Mouse (Mus musculus): ENCODE data around the gene Timm23.
A peak's percentile ranks its signal among the peaks of the same experiment; 100 is the strongest.
"Not testable (repeated sequence)": the region's sequence is repeated elsewhere in the genome, so short reads cannot be mapped to it uniquely, and the experiment has no call there.

The Timm23 gene

GRCm38 (mm10) chr14:32164173-32165051, 37.3 kb downstream of the Timm23 start:
- no peak for DNase-seq

GRCm38 (mm10) chr14:32163203-32163888, 38.4 kb downstream of the Timm23 start:
- DNase-seq, result no peak

GRCm38 (mm10) chr14:32162231-32162630, 39.5 kb downstream of the Timm23 start:
- no peak for DNase-seq

GRCm38 (mm10) chr14:32161090-32161885, 40.4 kb downstream of the Timm23 start:
- no peak for DNase-seq

GRCm38 (mm10) chr14:32160563-32160962, 41.1 kb downstream of the Timm23 start:
- no peak for DNase-seq

GRCm38 (mm10) chr14:32159690-32160246, 41.9 kb downstream of the Timm23 start, which contains the start of gene Ncoa4:
Ncoa4 (plus strand) TSS chr14:32159865.
- DNase-seq, result peak; percentile 98

- DNase-seq, result peak; percentile 3
These were observed 42.5 kb downstream of the Timm23 start for GRCm38 (mm10) chr14:32159150-32159670.

- no peak for DNase-seq
These were observed 46.9 kb downstream of the Timm23 start for GRCm38 (mm10) chr14:32154758-32155157.

GRCm38 (mm10) chr14:32153156-32153555, 48.5 kb downstream of the Timm23 start:
- no peak for DNase-seq

- no peak for DNase-seq
These were observed 49.3 kb downstream of the Timm23 start for GRCm38 (mm10) chr14:32152243-32152965.

- DNase-seq, result no peak
These were observed 50.8 kb downstream of the Timm23 start for GRCm38 (mm10) chr14:32150872-32151271.

GRCm38 (mm10) chr14:32146578-32146977, 55.1 kb downstream of the Timm23 start:
- DNase-seq, result no peak

- no peak for DNase-seq
These were observed 55.7 kb downstream of the Timm23 start for GRCm38 (mm10) chr14:32145809-32146511.

GRCm38 (mm10) chr14:32145401-32145800, 56.3 kb downstream of the Timm23 start:
- DNase-seq, result no peak

GRCm38 (mm10) chr14:32144734-32145133, 57.0 kb downstream of the Timm23 start:
- DNase-seq, result no peak

- DNase-seq, result no peak
These were observed 60.0 kb downstream of the Timm23 start, which contains the start of gene Msmb for GRCm38 (mm10) chr14:32141723-32142122. Msmb (plus strand) TSS chr14:32142023.

- no peak for DNase-seq
These were observed 61.2 kb downstream of the Timm23 start for GRCm38 (mm10) chr14:32140359-32140965.

- not testable (repeated sequence) for DNase-seq
These were observed 65.2 kb downstream of the Timm23 start for GRCm38 (mm10) chr14:32136467-32136866.

GRCm38 (mm10) chr14:32134293-32134692, 67.4 kb downstream of the Timm23 start:
- DNase-seq, result no peak

GRCm38 (mm10) chr14:32131836-32132235, 69.9 kb downstream of the Timm23 start:
- DNase-seq, result no peak
